Mouse (Mus musculus): ENCODE data around the gene Arhgap8. TPM values are rescaled to one million over a fixed set of nuclear protein-coding genes. Genes with fewer than 3 reads are reported as not detected.

Arhgap8 gene
- total RNA-seq, 2 experiments from 2014 or later = 0.64 TPM; not detected in 1

DNA sequence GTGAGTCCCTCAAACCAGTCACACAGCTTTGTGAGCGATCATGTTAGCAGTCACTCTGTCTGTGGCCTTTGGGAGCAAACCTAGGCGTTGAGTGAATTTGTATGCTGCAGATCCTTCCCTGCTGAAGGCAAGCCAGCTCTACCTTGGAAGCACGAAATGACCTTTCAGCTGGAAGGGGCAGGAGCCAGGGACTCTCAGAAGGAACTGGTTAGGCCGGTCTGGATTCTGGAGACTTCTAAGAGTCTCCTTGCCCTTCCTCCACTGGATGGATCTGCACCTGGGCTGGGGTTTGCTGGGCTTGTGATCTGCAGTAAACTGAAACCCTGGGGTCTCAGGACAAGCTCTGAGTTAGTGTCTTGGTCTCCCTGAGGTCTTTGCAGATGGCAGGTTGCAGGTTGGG, 4.3 kb downstream of the Arhgap8 start:
- Histone ChIP-seq H3K27ac (no peak overlapping the region), H3K4me3 (no peak overlapping the region)
- DNase-seq (ENCODE audit: low spot score in 2 of 2) = no peak
- TF ChIP-seq CTCF (conservative IDR thresholded peaks at IDR 0.05) = no peak

DNA sequence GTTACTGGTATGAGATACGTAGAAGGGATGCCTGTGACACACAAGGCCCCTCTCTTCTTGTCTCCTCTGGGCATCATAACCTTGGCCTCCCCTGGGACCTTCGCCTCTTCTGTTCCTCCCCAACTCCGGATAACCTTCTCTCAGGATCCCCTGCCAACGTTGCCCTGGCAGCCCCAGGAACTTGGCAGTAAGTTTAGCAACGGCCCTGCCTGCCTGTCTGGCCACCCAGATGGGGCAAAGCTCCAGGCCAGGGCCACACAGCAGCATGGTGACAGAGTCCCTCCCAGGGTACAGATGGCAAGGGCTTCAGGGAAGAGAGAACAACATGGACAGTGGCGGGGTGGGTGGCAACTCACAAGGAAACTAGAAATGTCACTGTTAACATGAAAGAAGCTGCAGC, 9.8 kb downstream of the Arhgap8 start:
- TF ChIP-seq CTCF (conservative IDR thresholded peaks at IDR 0.05) = no peak
- H3K4me3 ChIP-seq = no peak overlapping the region
- no peak overlapping the region for H3K27ac ChIP-seq
- peak; percentile 16 to 49 for DNase-seq (ENCODE audit: low spot score in 2 of 2)

DNA sequence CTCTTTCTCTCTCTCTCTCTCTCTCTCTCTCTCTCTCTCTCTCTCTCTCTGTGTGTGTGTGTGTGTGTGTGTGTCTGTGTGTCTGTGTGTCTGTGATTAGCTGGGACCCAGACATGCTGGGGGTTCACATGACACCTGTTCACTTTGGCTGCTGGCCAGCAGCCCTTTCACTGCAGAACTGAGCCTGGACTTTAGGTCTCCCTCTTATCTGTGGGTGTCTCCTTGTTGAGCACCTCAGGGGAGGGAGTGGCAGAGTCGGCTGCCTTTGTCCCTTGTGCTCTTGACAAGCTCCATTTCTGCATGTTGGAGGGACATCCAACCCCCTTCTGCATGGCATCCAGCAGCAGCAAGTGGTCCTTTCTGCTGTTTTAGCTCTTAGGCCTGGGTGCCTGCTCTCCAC, 11.0 kb downstream of the Arhgap8 start:
- H3K4me3 ChIP-seq = no peak overlapping the region
- no peak for DNase-seq (ENCODE audit: low spot score in 2 of 2)
- H3K27ac ChIP-seq = no peak overlapping the region
- no peak for TF ChIP-seq CTCF (conservative IDR thresholded peaks at IDR 0.05)

- DNase-seq (ENCODE audit: low spot score in 2 of 2) = no peak
- Histone ChIP-seq H3K27ac (no peak overlapping the region), H3K4me3 (no peak overlapping the region)
- no peak for TF ChIP-seq CTCF (conservative IDR thresholded peaks at IDR 0.05)
These were observed 12.0 kb downstream of the Arhgap8 start for GRCm38 (mm10) chr15:84731676-84732424.

- no peak for DNase-seq (ENCODE audit: low spot score in 2 of 2)
- TF ChIP-seq CTCF (conservative IDR thresholded peaks at IDR 0.05) = no peak
- no peak overlapping the region for H3K4me3 ChIP-seq
- no peak overlapping the region for H3K27ac ChIP-seq
These were observed 12.5 kb downstream of the Arhgap8 start for GRCm38 (mm10) chr15:84732425-84732749.

DNA sequence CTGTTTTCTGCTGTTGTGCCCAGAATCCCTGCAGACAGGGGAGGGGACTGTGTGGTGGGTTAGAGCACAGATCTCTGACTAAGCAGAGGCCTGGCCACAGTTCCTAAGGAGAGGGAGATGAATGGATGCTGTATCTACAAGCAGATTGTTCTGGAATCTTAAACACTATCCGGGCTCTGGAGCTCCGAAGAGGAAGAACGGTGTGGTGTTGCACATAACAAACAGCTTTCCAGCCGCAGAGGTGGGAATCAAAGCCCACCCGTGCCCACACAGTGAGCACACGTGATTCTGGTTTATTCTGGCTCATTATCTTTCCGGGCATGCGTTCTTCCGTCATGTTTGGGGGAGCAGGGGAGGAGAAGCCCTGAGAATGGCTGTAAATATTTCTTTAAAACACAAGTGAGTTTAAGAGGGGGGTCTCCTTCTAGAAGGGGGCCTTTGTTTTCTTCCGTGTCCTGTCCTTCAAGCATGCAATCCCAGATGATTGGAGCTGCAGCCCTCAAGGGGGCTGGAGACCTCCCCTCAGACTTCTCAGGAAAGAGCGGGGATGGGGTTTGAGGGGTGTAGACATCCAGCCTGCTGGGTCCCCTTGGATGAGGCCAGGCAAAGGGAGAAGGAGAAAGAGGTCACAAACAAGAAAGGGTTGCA, 16.6 kb downstream of the Arhgap8 start:
- no peak for DNase-seq (ENCODE audit: low spot score in 2 of 2)

DNA sequence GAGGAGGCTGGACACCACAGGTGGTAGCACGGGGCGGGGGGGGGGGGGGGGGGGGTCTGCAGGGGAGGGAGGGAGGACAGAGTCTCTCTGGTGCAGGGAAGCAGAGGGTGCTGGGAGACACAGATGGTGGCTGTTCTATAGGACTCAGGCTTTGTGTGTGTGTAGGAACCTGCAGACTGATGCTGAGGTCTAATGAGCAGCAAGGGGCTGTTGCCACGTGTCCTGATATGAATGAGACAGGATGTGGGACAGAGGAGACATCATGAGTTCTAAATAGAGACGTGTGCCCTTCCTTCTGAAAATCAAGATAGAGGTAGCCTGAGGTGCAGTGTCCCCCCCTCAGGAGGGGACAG, 17.1 kb downstream of the Arhgap8 start:
- TF ChIP-seq CTCF (conservative IDR thresholded peaks at IDR 0.05) = no peak
- no peak for DNase-seq (ENCODE audit: low spot score in 2 of 2)
- Histone ChIP-seq H3K4me3 (no peak overlapping the region), H3K27ac (no peak overlapping the region)

More for the DNA sequence above, 16.6 kb downstream of the Arhgap8 start:
- Histone ChIP-seq H3K27ac (no peak overlapping the region), H3K4me3 (no peak overlapping the region)
- TF ChIP-seq CTCF (conservative IDR thresholded peaks at IDR 0.05) = no peak

GRCm38 (mm10) chr15:84738246-84738645, 18.4 kb downstream of the Arhgap8 start:
- Histone ChIP-seq H3K27ac (no peak overlapping the region), H3K4me3 (no peak overlapping the region)
- DNase-seq (ENCODE audit: low spot score in 2 of 2) = no peak
- TF ChIP-seq CTCF (conservative IDR thresholded peaks at IDR 0.05) = no peak

GRCm38 (mm10) chr15:84741573-84741972, 21.7 kb downstream of the Arhgap8 start:
- peak; percentile 20 for TF ChIP-seq CTCF (conservative IDR thresholded peaks at IDR 0.05)
- Histone ChIP-seq H3K4me3 (no peak overlapping the region), H3K27ac (no peak overlapping the region)
- DNase-seq (ENCODE audit: low spot score in 2 of 2) = no peak

DNA sequence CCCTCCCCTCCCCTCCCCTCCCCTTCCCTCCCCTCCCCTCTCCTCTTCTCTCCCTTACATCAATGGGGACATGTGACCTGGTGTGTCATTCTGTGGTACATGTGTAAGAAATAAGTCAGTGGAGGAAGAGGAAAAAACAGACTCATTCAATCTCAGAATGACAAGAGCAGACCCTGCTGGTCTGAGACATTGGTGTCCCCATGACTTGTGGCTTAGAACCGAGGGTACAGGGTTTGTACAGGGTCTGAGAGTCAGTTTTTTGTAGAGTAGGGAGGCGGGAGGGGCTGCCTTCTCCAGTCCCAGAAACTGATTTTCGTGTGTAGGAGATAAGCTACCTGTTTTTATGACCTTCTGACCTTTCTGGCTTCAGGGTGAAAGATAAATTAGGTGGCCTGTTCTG, 23.5 kb downstream of the Arhgap8 start:
- no peak for TF ChIP-seq CTCF (conservative IDR thresholded peaks at IDR 0.05)
- H3K27ac ChIP-seq = no peak overlapping the region
- no peak for DNase-seq (ENCODE audit: low spot score in 2 of 2)
- H3K4me3 ChIP-seq = no peak overlapping the region

DNA sequence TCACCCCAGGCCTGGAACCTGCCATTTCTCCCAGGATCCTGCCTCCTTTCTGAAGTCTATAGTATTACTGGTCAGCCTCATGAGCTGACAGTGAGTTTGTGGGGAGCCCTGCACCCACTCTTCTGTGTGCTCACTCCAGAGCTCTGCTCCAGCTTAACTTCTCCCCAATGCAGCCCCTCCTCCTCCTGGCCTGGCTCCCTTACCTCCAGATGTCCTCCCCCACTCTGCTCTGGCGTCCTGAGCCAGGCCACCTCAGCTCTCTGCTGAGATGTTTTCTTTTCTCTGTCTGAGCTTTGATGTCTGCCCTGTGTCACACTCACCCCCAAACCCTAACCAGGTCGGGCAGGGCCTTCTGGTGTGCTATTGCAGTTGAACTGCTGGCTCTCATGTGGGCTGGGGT, 24.5 kb downstream of the Arhgap8 start:
- no peak for TF ChIP-seq CTCF (conservative IDR thresholded peaks at IDR 0.05)
- Histone ChIP-seq H3K27ac (no peak overlapping the region), H3K4me3 (no peak overlapping the region)
- DNase-seq (ENCODE audit: low spot score in 2 of 2) = no peak

- no peak overlapping the region for H3K27ac ChIP-seq
- DNase-seq (ENCODE audit: low spot score in 2 of 2) = no peak
- TF ChIP-seq CTCF (conservative IDR thresholded peaks at IDR 0.05) = no peak
- no peak overlapping the region for H3K4me3 ChIP-seq
These were observed 26.0 kb downstream of the Arhgap8 start for GRCm38 (mm10) chr15:84745831-84746230.

- Histone ChIP-seq H3K27ac (no peak overlapping the region), H3K4me3 (no peak overlapping the region)
- TF ChIP-seq CTCF (conservative IDR thresholded peaks at IDR 0.05) = peak; percentile 98
- peak; percentile 39 to 82 for DNase-seq (ENCODE audit: low spot score in 2 of 2)
These were observed 35.1 kb downstream of the Arhgap8 start for GRCm38 (mm10) chr15:84754987-84755386.

- Histone ChIP-seq H3K4me3 (peak overlapping the region; percentile 30), H3K27ac (no peak overlapping the region)
- peak; percentile 25 to 27 for DNase-seq (ENCODE audit: low spot score in 2 of 2)
- no peak for TF ChIP-seq CTCF (conservative IDR thresholded peaks at IDR 0.05)
These were observed 36.6 kb downstream of the Arhgap8 start for GRCm38 (mm10) chr15:84756426-84756825.
